Mouse (Mus musculus) adipocyte (in vitro differentiated cells): ENCODE measurements around the gene Ndufc2.

Experiments
- DNase-seq: peaks from one replicate; pipeline ENCODE4 v3.0.0-alpha.2; 2016; ENCODE audit warnings: low spot score

Gene Ndufc2

DNA sequence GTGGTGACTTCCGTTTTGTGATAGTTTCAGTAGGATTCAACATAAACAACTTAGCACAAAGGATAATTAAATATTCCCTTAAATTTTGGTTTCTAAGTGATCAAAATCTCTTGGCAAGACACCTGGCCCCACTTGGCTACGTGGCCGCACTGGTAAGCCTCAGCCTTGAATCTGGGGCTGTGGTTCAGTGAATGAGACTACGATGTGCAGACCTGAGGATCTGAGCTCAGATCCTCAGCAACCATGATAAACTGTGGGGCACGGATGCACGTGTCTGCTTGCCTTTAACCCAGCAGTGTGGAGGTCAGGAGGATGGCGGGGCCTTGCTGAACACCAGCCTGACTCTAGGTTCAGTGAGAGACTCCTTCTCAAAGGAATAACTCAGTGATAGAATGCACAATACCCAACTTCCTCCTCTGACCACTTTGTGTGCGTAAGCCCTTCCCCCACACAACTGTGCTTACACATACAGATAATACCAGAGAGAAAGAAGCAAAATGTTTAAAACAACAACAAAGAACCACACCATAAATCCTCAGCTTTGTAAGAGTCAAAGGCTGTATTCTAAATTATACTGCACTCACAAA is 12.1 kb upstream of the Ndufc2 start:
- DNase-seq = no peak

- no peak for DNase-seq
Observed at GRCm38 (mm10) chr7:97388541-97388940, 11.3 kb upstream of the Ndufc2 start.

DNA sequence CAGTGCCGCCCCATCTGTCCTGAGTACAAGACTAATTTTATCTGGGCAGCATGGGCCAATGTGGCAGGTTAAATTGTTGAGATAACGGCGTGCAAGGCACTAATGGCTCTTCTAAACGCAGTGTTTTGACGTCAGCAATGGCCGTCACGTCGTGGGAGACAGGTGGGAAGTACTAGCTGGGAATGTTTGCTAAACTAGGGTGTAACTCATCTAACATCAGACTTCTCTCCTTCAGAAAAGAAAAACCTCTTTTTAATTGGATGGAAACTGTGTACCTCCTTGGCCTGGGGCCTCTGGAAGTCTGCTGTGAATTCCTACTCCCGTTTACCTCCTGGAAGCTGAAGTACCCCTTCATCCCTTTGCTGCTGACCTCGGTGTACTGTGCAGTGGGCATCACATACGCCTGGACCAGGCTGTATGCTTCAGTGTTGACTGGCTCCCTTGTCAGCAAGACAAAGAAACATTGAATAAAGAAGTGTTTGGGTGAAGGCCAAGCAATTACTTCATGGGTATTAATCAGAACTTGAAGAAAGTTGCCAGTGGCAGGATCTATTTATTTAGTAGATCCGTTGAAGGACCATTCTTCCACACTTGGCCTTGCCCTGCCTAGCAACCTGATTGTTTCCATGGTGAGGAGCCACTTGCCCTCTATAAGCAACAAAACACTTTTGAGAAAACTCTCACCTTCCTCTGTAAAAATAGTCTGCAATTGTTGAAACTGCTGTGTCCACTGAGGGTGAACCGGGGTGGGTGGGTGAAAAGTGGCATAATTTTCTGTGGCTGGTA is 8.3 kb upstream of the Ndufc2 start:
- DNase-seq = no peak

DNA sequence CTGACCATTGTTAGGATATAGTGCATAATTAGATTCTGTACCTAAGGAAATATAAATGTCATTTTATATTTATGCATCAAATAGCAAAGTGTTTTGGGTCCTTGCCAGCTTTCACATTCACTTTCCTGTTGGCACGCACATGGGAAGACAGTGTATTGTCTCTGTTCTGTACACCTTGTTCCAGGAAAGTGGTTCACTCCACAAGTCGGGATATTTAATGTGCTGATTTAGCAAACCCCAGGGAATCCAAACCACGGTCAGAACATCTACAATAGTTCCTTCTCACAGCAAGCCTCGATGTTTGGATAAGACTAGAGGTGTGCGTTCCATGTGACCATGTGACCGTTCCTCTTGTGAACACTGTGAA is 7.7 kb upstream of the Ndufc2 start:
- no peak for DNase-seq

GRCm38 (mm10) chr7:97394375-97394774 is 5.4 kb upstream of the Ndufc2 start:
- DNase-seq = no peak

- DNase-seq = no peak
Observed at GRCm38 (mm10) chr7:97398943-97399342, 860 bp upstream of the Ndufc2 start.

DNA sequence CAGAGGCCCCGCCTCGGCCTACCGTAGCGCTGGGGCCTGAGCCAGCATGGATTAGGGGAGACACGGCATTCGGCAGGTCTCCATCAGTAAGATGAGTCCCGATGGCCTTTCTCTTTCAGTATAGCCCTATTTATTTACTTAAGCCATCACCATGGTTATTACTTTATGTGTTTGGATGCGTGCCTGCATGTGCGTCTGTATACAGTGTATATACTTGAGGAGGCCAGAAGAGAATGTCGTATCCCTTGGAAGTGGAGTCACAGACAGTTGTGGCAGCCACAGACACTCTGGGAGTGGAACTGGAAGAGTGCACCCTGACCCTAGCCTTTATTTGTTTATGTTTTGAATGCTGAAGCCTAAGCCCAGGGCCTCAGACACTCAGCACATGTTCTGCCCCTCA is 7.3 kb downstream of the Ndufc2 start:
- DNase-seq = no peak

GRCm38 (mm10) chr7:97411106-97411505 is 11.3 kb downstream of the Ndufc2 start:
- no peak for DNase-seq

GRCm38 (mm10) chr7:97411575-97411974 is 11.8 kb downstream of the Ndufc2 start:
- DNase-seq = no peak

GRCm38 (mm10) chr7:97413981-97414380 is 14.2 kb downstream of the Ndufc2 start:
- no peak for DNase-seq

DNA sequence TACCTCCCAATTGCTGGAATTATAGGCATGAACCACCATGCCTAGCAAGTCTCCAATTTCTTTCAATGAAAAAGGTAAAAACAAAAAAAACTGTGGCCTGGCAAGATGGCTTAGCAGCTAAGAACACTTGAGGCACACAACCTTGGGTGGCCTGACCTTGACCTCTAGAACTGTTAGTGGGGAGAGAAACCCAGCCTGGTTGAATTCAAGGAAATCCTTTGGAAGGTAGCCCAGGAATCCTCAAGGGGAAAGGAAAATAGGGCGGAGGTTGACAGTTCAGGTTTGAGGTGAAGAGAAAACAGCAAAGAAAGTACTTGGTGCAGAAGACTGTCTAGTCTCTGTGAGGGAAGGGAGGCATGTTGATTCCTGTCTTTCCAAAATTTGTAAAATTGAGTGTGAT is 14.6 kb downstream of the Ndufc2 start:
- peak; percentile 53 for DNase-seq

GRCm38 (mm10) chr7:97414915-97415687 is 15.3 kb downstream of the Ndufc2 start:
- DNase-seq = no peak

DNA sequence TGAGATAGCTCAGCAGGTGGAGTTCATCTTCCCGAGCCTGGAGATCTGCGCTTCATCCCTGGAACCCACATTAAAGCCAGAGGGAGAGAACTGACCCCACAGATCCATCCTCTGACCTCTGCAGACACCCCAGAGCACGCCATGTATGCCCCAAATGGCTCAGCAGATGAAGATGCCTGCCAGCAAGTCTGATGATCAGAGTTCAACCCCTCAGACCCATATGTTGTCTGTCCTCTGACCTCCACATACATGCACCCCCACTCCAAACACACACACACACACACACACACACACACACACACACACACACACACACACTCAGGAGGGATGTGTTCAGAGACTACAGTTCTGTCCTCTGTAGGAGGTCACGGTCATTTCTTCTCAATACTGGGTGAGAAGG is 16.7 kb downstream of the Ndufc2 start:
- DNase-seq = no peak

- DNase-seq = peak; percentile 83
Observed at GRCm38 (mm10) chr7:97416906-97417777, 17.3 kb downstream of the Ndufc2 start, which contains the start of gene Thrsp. Thrsp (minus strand) TSS chr7:97417730.

- peak; percentile 91 for DNase-seq
Observed at GRCm38 (mm10) chr7:97418717-97419116, 18.9 kb downstream of the Ndufc2 start.

- no peak for DNase-seq
Observed at GRCm38 (mm10) chr7:97419163-97419562, 19.4 kb downstream of the Ndufc2 start.

DNA sequence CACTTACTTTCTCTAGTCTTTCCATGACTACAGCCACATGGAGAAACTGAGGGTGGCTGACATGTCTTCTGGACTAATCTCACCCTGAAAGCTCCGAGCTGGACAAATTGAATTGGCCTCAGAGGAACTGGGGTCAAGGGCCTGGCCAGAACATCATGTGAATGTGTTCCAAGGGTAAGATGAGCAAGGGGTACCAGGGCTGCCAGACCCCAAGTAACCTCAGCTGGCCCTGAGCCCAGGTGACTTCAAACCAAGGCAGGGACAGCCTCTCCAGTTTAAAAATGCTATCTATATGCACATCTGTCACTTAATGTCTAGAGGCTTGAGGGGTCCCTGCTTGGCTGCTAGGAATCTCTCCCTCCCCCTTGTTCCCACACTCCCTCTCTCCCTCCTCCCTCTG is 20.6 kb downstream of the Ndufc2 start:
- peak; percentile 78 for DNase-seq

- peak; percentile 83 for DNase-seq
Observed at GRCm38 (mm10) chr7:97420958-97421651, 21.3 kb downstream of the Ndufc2 start.

GRCm38 (mm10) chr7:97423754-97424153 is 24.0 kb downstream of the Ndufc2 start:
- no peak for DNase-seq

DNA sequence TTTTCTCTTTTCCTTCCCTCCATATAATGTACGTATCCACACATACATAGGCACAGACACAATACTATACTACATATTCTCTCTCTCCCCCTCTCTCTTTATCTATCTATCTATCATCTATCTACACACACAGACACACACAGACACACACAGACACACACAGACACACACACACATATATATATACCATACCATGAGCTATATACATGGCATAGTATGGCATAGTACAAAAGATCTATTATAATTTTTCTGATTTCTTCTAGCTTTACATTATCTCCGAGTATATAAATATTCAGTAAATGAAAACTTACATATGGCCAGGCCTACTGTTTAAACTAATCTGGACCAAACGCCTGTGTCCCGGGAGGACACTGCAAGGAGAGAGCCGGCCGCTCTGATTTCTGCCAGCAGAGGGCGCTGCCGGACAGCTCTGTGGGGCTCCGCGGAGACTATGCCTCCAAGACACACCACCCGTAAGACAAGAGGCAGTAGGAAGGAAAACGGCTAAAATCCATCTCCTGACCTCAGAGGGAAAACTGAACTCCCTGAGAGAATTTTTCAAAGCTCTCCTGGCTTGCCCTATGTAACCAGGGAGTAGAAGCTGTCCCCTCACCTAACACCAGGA is 24.9 kb downstream of the Ndufc2 start:
- DNase-seq = peak; percentile 80

GRCm38 (mm10) chr7:97426566-97426965 is 26.8 kb downstream of the Ndufc2 start:
- no peak for DNase-seq
